Mouse (Mus musculus): ENCODE measurements around the gene Vmn1r49.
"Not testable (repeated sequence)": the region's sequence is repeated elsewhere in the genome, so short reads cannot be mapped to it uniquely, and the experiment has no call there.

Vmn1r49 gene

GRCm38 (mm10) chr6:90078406-90078805 lies at the start of gene Vmn1r49:
Gene Vmn1r49, minus strand, starts transcription at chr6:90078506.
- no peak for DNase-seq

GRCm38 (mm10) chr6:90122296-90122695 lies 44.0 kb upstream of the Vmn1r49 start, which contains the start of gene Vmn1r51:
Gene Vmn1r51, plus strand, starts transcription at chr6:90122596.
- not testable (repeated sequence) for DNase-seq

GRCm38 (mm10) chr6:90101130-90101529 lies 22.8 kb upstream of the Vmn1r49 start, which contains the start of gene Vmn1r50:
Gene Vmn1r50, plus strand, starts transcription at chr6:90101430.
- no peak for DNase-seq

DNA sequence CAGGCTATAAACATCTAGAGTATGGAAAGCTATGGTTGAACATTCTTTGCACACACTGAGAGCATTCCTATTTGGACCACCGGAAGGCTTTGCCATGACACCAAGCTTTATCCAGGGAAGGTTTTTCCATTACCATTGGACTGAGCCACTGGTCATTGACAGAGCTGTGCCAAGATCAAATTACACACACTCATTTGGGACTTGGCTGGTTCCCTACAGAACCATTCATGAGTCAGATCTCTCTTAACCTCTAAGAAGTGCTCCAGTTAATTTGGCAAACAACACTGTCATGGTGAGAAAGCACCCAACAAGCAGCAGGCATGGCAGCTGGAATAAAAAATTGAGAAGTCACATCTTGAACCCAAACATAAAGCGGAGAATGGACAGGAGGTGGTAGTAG lies 22.3 kb upstream of the Vmn1r49 start:
- DNase-seq, result no peak

- not testable (repeated sequence) for DNase-seq
Measured at GRCm38 (mm10) chr6:90036741-90037140, 41.6 kb downstream of the Vmn1r49 start, which contains the start of gene Vmn1r48. Gene Vmn1r48, minus strand, starts transcription at chr6:90036841.

Data from kidney, postnatal 14 days (tissue).